Mouse (Mus musculus): ENCODE results near the gene Rbks. TPM values are rescaled to one million over a fixed set of nuclear protein-coding genes. Genes with fewer than 3 reads are reported as not detected.
A peak's percentile ranks its signal among the peaks of the same experiment; 100 is the strongest.

Gene Rbks
- polyA plus RNA-seq, 1 experiment = 1.4 TPM

DNA sequence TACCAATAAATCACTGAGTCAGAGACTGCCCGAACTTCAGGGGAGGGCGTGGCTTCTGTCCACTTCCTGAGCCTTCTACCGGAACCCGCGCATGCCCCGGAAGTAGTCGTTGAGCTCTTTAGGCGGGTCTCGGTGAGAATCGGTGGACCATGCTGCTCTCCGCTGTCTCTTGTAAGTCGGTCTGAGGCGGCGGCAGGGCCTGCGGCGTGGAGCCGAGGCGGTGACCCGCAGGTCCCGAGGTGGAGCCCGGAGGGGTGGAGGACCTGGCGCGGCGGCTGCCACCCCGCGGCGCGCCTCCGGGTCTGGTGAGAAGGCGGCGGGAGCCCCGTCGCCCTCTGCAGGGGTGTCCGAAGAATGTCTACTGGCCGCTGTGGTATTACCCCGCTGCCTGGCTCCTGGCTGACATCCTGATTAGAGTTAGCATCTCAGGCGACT is 83.6 kb downstream of the Rbks start:
- Histone ChIP-seq H3K9ac (ENCODE audit: low read depth, poor library complexity, severe bottlenecking) (peak overlapping the region; percentile 67), H3K4me3 (ENCODE audit: low read depth, low read length) (peak overlapping the region; percentile 76), H3K9me3 (replicated peaks; ENCODE audit: control insufficient read depth, insufficient read depth, low read length, poor library complexity, severe bottlenecking) (no peaks in the 10 kb centered on the region), H3K27me3 (ENCODE audit: control insufficient read depth, insufficient read depth, low read length, poor library complexity, severe bottlenecking) (no peaks in the 10 kb centered on the region), H3K36me3 (ENCODE audit: control insufficient read depth, insufficient read depth, low read length, poor library complexity, severe bottlenecking) (peaks cover 19% of the 10 kb centered on the region), H3K27ac (ENCODE audit: insufficient read depth, low read length) (peak overlapping the region; percentile 45; the same call in 1 of the 2 replicates), H3K4me1 (ENCODE audit: control insufficient read depth, insufficient read depth, low read length) (peaks cover 2% of the 10 kb centered on the region)
- peak; percentile 68 for TF ChIP-seq POLR2A (IDR thresholded peaks at IDR 0.05; ENCODE audit: insufficient read depth, low read length)
- TF ChIP-seq EP300 (IDR thresholded peaks at IDR 0.05; ENCODE audit: insufficient read depth, low read depth, low read length) = 0 out of 2 replicates have a peak, but pooled peaks have one; percentile 8
- peak; percentile 3 for TF ChIP-seq CTCF (IDR thresholded peaks at IDR 0.05; ENCODE audit: low read depth, low read length)

DNA sequence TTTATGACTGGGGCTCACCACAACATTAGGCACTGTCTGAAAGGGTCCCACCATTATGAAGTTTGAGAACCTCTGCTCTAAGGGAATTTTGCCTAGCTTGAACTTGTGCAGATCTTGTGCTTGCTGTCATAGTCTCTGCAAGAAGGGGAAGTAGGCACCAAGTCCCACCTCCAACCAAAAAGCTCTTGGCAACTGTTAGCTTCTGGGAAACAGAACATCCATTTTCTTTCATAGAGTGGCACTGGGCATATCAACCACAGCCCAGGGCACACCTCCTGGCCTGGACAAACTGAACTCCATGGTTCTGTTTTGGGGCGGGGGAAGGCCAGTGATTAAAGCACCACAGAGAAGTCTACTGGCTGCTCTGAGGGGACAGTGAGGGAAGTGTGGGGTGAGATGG is 86.2 kb downstream of the Rbks start:
- Histone ChIP-seq H3K9ac (ENCODE audit: low read depth, poor library complexity, severe bottlenecking) (no peak overlapping the region), H3K36me3 (ENCODE audit: control insufficient read depth, insufficient read depth, low read length, poor library complexity, severe bottlenecking) (peaks cover 4% of the 10 kb centered on the region; the same call in 1 of the 2 replicates), H3K27me3 (ENCODE audit: control insufficient read depth, insufficient read depth, low read length, poor library complexity, severe bottlenecking) (no peaks in the 10 kb centered on the region), H3K4me3 (ENCODE audit: low read depth, low read length) (no peak overlapping the region), H3K9me3 (replicated peaks; ENCODE audit: control insufficient read depth, insufficient read depth, low read length, poor library complexity, severe bottlenecking) (no peaks in the 10 kb centered on the region), H3K4me1 (ENCODE audit: control insufficient read depth, insufficient read depth, low read length) (peaks cover 2% of the 10 kb centered on the region), H3K27ac (ENCODE audit: insufficient read depth, low read length) (no peak overlapping the region)
- TF ChIP-seq CTCF (IDR thresholded peaks at IDR 0.05; ENCODE audit: low read depth, low read length) = no peak
- no peak for TF ChIP-seq EP300 (IDR thresholded peaks at IDR 0.05; ENCODE audit: insufficient read depth, low read depth, low read length)
- no peak for TF ChIP-seq POLR2A (IDR thresholded peaks at IDR 0.05; ENCODE audit: insufficient read depth, low read length)

DNA sequence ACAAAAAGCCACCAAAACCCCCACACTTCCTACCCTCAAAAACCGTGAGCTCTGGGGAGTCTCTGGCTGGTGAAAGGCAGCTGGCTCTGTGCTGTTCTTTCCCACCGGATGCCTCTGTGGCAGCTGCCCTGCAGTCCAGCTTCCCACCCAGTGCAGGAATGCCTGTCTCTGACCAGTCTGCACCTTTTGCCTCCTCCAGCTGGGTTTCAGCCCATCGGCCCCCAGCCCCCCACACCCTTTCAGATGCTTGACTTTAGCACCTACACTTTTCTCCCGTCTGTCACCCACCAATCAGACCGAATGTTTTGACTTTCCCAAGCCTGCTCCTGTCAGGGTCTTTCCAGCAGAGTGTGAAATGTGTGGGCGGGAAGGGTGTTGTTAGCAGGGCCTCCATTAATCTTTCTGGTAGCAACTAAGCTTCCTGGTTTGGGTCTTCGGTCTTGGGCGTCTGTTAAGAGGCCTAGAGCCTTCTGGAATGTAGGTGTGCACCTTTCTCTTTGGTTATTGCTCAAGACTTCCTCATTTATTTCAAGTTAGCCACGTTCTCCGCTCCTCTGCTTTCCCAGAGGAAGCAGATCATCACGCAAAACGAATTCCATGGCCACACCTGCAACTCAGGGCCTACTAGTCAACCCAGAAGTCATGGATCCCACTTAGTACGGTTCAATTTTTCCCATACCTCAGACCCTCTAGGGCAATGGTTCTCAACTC is 86.9 kb downstream of the Rbks start:
- no peak overlapping the region for H3K9ac ChIP-seq (ENCODE audit: low read depth, poor library complexity, severe bottlenecking)
- H3K27ac ChIP-seq (ENCODE audit: insufficient read depth, low read length) = 0 out of 2 replicates have a peak overlapping the region, but pooled peaks have one; percentile 3

DNA sequence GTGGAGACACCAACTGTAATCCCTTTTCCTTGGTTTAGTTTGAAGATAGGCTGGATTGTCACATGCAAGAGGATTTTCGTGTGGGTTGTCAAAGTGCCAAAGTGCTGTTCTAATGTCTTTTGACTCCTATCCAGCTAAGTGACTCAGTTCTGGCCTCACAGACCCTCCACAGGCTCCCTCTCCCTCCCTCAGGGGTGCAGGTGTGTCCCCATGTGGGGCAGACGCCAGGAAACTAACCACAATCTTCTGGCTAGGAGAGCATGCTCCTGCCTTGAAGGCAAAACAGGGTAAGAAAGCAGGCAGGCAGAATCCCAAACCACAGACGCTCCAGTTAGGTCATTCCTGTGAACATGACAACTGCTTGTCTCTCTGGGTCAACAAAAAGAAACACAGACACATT is 91.3 kb downstream of the Rbks start:
- TF ChIP-seq EP300 (IDR thresholded peaks at IDR 0.05; ENCODE audit: insufficient read depth, low read depth, low read length) (no peak), CTCF (IDR thresholded peaks at IDR 0.05; ENCODE audit: low read depth, low read length) (no peak), POLR2A (IDR thresholded peaks at IDR 0.05; ENCODE audit: insufficient read depth, low read length) (no peak)
- no peaks in the 10 kb centered on the region for H3K9me3 ChIP-seq (replicated peaks; ENCODE audit: control insufficient read depth, insufficient read depth, low read length, poor library complexity, severe bottlenecking)
- no peak overlapping the region for H3K27ac ChIP-seq (ENCODE audit: insufficient read depth, low read length)
- no peak overlapping the region for H3K4me3 ChIP-seq (ENCODE audit: low read depth, low read length)
- H3K27me3 ChIP-seq (ENCODE audit: control insufficient read depth, insufficient read depth, low read length, poor library complexity, severe bottlenecking) = no peaks in the 10 kb centered on the region
- peaks cover 3% of the 10 kb centered on the region for H3K4me1 ChIP-seq (ENCODE audit: control insufficient read depth, insufficient read depth, low read length)
- H3K36me3 ChIP-seq (ENCODE audit: control insufficient read depth, insufficient read depth, low read length, poor library complexity, severe bottlenecking) = no peaks in the 10 kb centered on the region
- no peak overlapping the region for H3K9ac ChIP-seq (ENCODE audit: low read depth, poor library complexity, severe bottlenecking)

More for the DNA sequence above, 86.9 kb downstream of the Rbks start:
- H3K4me3 ChIP-seq (ENCODE audit: low read depth, low read length) = 0 out of 2 replicates have a peak overlapping the region, but pooled peaks have one; percentile 6
- peaks cover 2% of the 10 kb centered on the region for H3K4me1 ChIP-seq (ENCODE audit: control insufficient read depth, insufficient read depth, low read length)
- peaks cover under 1% of the 10 kb centered on the region; the same call in 1 of the 2 replicates for H3K36me3 ChIP-seq (ENCODE audit: control insufficient read depth, insufficient read depth, low read length, poor library complexity, severe bottlenecking)
- H3K27me3 ChIP-seq (ENCODE audit: control insufficient read depth, insufficient read depth, low read length, poor library complexity, severe bottlenecking) = no peaks in the 10 kb centered on the region
- TF ChIP-seq POLR2A (IDR thresholded peaks at IDR 0.05; ENCODE audit: insufficient read depth, low read length) (no peak), EP300 (IDR thresholded peaks at IDR 0.05; ENCODE audit: insufficient read depth, low read depth, low read length) (no peak)
- no peaks in the 10 kb centered on the region for H3K9me3 ChIP-seq (replicated peaks; ENCODE audit: control insufficient read depth, insufficient read depth, low read length, poor library complexity, severe bottlenecking)

DNA sequence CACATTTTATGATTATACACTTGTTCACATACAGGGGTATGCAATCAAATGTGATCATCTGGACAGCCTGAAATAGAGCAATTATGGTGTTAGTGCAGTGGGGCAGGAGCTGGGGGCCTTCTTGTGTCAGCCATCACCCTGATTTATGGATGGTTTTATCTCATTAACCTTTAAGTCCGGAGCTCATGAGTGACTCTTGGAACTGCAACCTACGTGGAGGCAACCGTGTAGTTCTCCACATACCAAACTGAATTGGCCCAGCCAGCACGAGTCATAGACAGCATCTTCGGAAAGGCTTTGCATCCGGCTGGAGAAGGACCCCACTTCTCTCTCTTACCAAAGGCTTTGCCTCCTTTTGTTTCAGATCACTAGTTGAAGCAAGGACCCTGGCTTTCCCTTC is 93.7 kb downstream of the Rbks start:
- no peak for TF ChIP-seq POLR2A (IDR thresholded peaks at IDR 0.05; ENCODE audit: insufficient read depth, low read length)
- no peak for TF ChIP-seq CTCF (IDR thresholded peaks at IDR 0.05; ENCODE audit: low read depth, low read length)
- TF ChIP-seq EP300 (IDR thresholded peaks at IDR 0.05; ENCODE audit: insufficient read depth, low read depth, low read length) = no peak
- Histone ChIP-seq H3K4me1 (ENCODE audit: control insufficient read depth, insufficient read depth, low read length) (peaks cover 3% of the 10 kb centered on the region), H3K4me3 (ENCODE audit: low read depth, low read length) (no peak overlapping the region), H3K27me3 (ENCODE audit: control insufficient read depth, insufficient read depth, low read length, poor library complexity, severe bottlenecking) (no peaks in the 10 kb centered on the region), H3K36me3 (ENCODE audit: control insufficient read depth, insufficient read depth, low read length, poor library complexity, severe bottlenecking) (no peaks in the 10 kb centered on the region), H3K27ac (ENCODE audit: insufficient read depth, low read length) (no peak overlapping the region), H3K9ac (ENCODE audit: low read depth, poor library complexity, severe bottlenecking) (no peak overlapping the region), H3K9me3 (replicated peaks; ENCODE audit: control insufficient read depth, insufficient read depth, low read length, poor library complexity, severe bottlenecking) (no peaks in the 10 kb centered on the region)

DNA sequence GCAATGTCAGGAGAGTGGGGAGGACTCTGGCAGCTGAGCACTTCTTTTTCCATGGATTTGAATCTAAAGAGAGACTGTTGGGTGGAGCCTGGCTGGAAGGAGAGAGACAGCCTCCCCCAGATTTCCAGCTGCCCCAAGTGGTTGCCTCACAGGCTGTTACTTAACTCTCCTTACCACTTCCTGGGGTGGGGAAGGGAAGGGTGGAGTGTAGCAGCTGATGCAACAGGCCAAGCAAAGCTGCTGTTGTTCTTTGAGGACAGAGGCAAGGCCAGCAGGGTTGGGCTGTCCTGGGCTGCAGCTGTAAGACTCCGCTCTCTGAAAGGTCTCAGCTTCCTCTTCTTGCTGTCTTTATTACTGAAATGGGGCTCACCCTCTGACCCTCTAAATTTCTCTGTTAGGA is 95.0 kb downstream of the Rbks start:
- H3K9me3 ChIP-seq (replicated peaks; ENCODE audit: control insufficient read depth, insufficient read depth, low read length, poor library complexity, severe bottlenecking) = no peaks in the 10 kb centered on the region
- no peaks in the 10 kb centered on the region for H3K36me3 ChIP-seq (ENCODE audit: control insufficient read depth, insufficient read depth, low read length, poor library complexity, severe bottlenecking)
- H3K9ac ChIP-seq (ENCODE audit: low read depth, poor library complexity, severe bottlenecking) = peak overlapping the region; percentile 50; the same call in 1 of the 2 replicates
- peaks cover 3% of the 10 kb centered on the region for H3K4me1 ChIP-seq (ENCODE audit: control insufficient read depth, insufficient read depth, low read length)
- 0 out of 2 replicates have a peak overlapping the region, but pooled peaks have one; percentile 11 for H3K4me3 ChIP-seq (ENCODE audit: low read depth, low read length)
- H3K27ac ChIP-seq (ENCODE audit: insufficient read depth, low read length) = peak overlapping the region; percentile 96
- TF ChIP-seq CTCF (IDR thresholded peaks at IDR 0.05; ENCODE audit: low read depth, low read length) (no peak), POLR2A (IDR thresholded peaks at IDR 0.05; ENCODE audit: insufficient read depth, low read length) (peak; percentile 59), EP300 (IDR thresholded peaks at IDR 0.05; ENCODE audit: insufficient read depth, low read depth, low read length) (peak; percentile 88)
- no peaks in the 10 kb centered on the region for H3K27me3 ChIP-seq (ENCODE audit: control insufficient read depth, insufficient read depth, low read length, poor library complexity, severe bottlenecking)

All from ES-Bruce4 (cell line).